Mouse (Mus musculus): ENCODE measurements around the gene Zdhhc4.

Zdhhc4 gene

GRCm38 (mm10) chr5:143317288-143317610, 11.8 kb downstream of the Zdhhc4 start:
- DNase-seq, result no peak

GRCm38 (mm10) chr5:143316605-143317287, 12.3 kb downstream of the Zdhhc4 start:
- DNase-seq, result peak in 1 of 2 experiments; percentile 49

- DNase-seq, result no peak
These were observed 13.6 kb downstream of the Zdhhc4 start for GRCm38 (mm10) chr5:143315514-143315888.

- DNase-seq, result peak; percentile 96 to 98
These were observed 14.1 kb downstream of the Zdhhc4 start, which contains the start of gene E130309D02Rik for GRCm38 (mm10) chr5:143314730-143315513. TSS of gene E130309D02Rik (minus strand) at chr5:143315360.

- peak in 1 of 2 experiments; percentile 44 for DNase-seq
These were observed 14.8 kb downstream of the Zdhhc4 start for GRCm38 (mm10) chr5:143314183-143314729.

GRCm38 (mm10) chr5:143311886-143312285, 17.2 kb downstream of the Zdhhc4 start:
- DNase-seq, result peak; percentile 89 to 94

GRCm38 (mm10) chr5:143309916-143310315, 19.1 kb downstream of the Zdhhc4 start:
- DNase-seq, result no peak

- DNase-seq, result no peak
These were observed 20.2 kb downstream of the Zdhhc4 start for GRCm38 (mm10) chr5:143308825-143309224.

- no peak for DNase-seq
These were observed 24.8 kb downstream of the Zdhhc4 start for GRCm38 (mm10) chr5:143304251-143304650.

GRCm38 (mm10) chr5:143301296-143301695, 27.8 kb downstream of the Zdhhc4 start:
- peak; percentile 56 to 63 for DNase-seq

- DNase-seq, result peak; percentile 82 to 88
These were observed 29.4 kb downstream of the Zdhhc4 start for GRCm38 (mm10) chr5:143299686-143300085.

- DNase-seq, result peak in 1 of 2 experiments; percentile 29
These were observed 30.7 kb downstream of the Zdhhc4 start for GRCm38 (mm10) chr5:143298391-143298790.

GRCm38 (mm10) chr5:143297986-143298385, 31.1 kb downstream of the Zdhhc4 start:
- peak in 1 of 2 experiments; percentile 32 for DNase-seq

GRCm38 (mm10) chr5:143295330-143295729, 33.7 kb downstream of the Zdhhc4 start:
- no peak for DNase-seq

GRCm38 (mm10) chr5:143294862-143295261, 34.2 kb downstream of the Zdhhc4 start:
- DNase-seq, result no peak

GRCm38 (mm10) chr5:143293404-143293803, 35.7 kb downstream of the Zdhhc4 start, which contains the start of gene Zfp853:
TSS of gene Zfp853 (minus strand) at chr5:143293623.
- peak; percentile 38 to 40 for DNase-seq

GRCm38 (mm10) chr5:143292879-143293278, 36.2 kb downstream of the Zdhhc4 start:
- DNase-seq, result no peak

- no peak for DNase-seq
These were observed 39.8 kb downstream of the Zdhhc4 start for GRCm38 (mm10) chr5:143289299-143289698.

GRCm38 (mm10) chr5:143288378-143288911, 40.6 kb downstream of the Zdhhc4 start:
- DNase-seq, result no peak

- DNase-seq, result peak in 1 of 2 experiments; percentile 42
These were observed 41.2 kb downstream of the Zdhhc4 start for GRCm38 (mm10) chr5:143287774-143288328.

- peak; percentile 39 to 50 for DNase-seq
These were observed 44.3 kb downstream of the Zdhhc4 start for GRCm38 (mm10) chr5:143284762-143285161.

- DNase-seq, result no peak
These were observed 49.8 kb downstream of the Zdhhc4 start for GRCm38 (mm10) chr5:143279247-143279646.

- peak; percentile 56 to 61 for DNase-seq
These were observed 53.3 kb downstream of the Zdhhc4 start for GRCm38 (mm10) chr5:143275761-143276160.
